Mouse (Mus musculus) brain, adult 2 months (tissue): ENCODE results near the gene Ndc1.
A peak's percentile ranks its signal among the peaks of the same experiment; 100 is the strongest.
"Not testable (repeated sequence)": the region's sequence is repeated elsewhere in the genome, so short reads cannot be mapped to it uniquely, and the experiment has no call there.

Experiments used
- DNase-seq: peaks from one replicate; pipeline ENCODE4 v3.0.0; 2011; ENCODE audit warnings: low read depth, low spot score

Ndc1 gene

GRCm38 (mm10) chr4:107364190-107364639 is 3.4 kb upstream of the Ndc1 start:
- no peak for DNase-seq

GRCm38 (mm10) chr4:107366408-107366807 is 1.2 kb upstream of the Ndc1 start:
- DNase-seq = not testable (repeated sequence)

- no peak for DNase-seq
Measured at GRCm38 (mm10) chr4:107372304-107372703, 4.7 kb downstream of the Ndc1 start.

GRCm38 (mm10) chr4:107374677-107375076 is 7.1 kb downstream of the Ndc1 start:
- peak; percentile 5 for DNase-seq

GRCm38 (mm10) chr4:107378954-107379353 is 11.4 kb downstream of the Ndc1 start:
- no peak for DNase-seq

GRCm38 (mm10) chr4:107380871-107381270 is 13.3 kb downstream of the Ndc1 start:
- no peak for DNase-seq

GRCm38 (mm10) chr4:107387038-107387437 is 19.5 kb downstream of the Ndc1 start:
- DNase-seq = peak; percentile 54

GRCm38 (mm10) chr4:107387465-107387864 is 19.9 kb downstream of the Ndc1 start:
- DNase-seq = no peak

GRCm38 (mm10) chr4:107388291-107388690 is 20.7 kb downstream of the Ndc1 start:
- no peak for DNase-seq

GRCm38 (mm10) chr4:107389345-107389744 is 21.8 kb downstream of the Ndc1 start:
- peak; percentile 54 for DNase-seq

- DNase-seq = no peak
Measured at GRCm38 (mm10) chr4:107393771-107394170, 26.2 kb downstream of the Ndc1 start.

- no peak for DNase-seq
Measured at GRCm38 (mm10) chr4:107420202-107420601, 52.6 kb downstream of the Ndc1 start.

GRCm38 (mm10) chr4:107421711-107422110 is 54.1 kb downstream of the Ndc1 start:
- DNase-seq = peak; percentile 8

GRCm38 (mm10) chr4:107422176-107422575 is 54.6 kb downstream of the Ndc1 start:
- peak; percentile 64 for DNase-seq

GRCm38 (mm10) chr4:107425616-107426015 is 58.0 kb downstream of the Ndc1 start:
- no peak for DNase-seq

GRCm38 (mm10) chr4:107426631-107427030 is 59.0 kb downstream of the Ndc1 start:
- DNase-seq = peak; percentile 64

GRCm38 (mm10) chr4:107432717-107433116 is 65.1 kb downstream of the Ndc1 start:
- peak; percentile 77 for DNase-seq

- no peak for DNase-seq
Measured at GRCm38 (mm10) chr4:107433998-107434355, 66.4 kb downstream of the Ndc1 start.

- peak; percentile 52 for DNase-seq
Measured at GRCm38 (mm10) chr4:107434356-107435237, 67.0 kb downstream of the Ndc1 start, which contains the start of gene Glis1. TSS of gene Glis1 (plus strand) at chr4:107434591.

- DNase-seq = no peak
Measured at GRCm38 (mm10) chr4:107435238-107435946, 67.8 kb downstream of the Ndc1 start.

GRCm38 (mm10) chr4:107436476-107436875 is 68.9 kb downstream of the Ndc1 start:
- no peak for DNase-seq

- DNase-seq = no peak
Measured at GRCm38 (mm10) chr4:107438741-107439140, 71.2 kb downstream of the Ndc1 start.

GRCm38 (mm10) chr4:107440306-107440705 is 72.7 kb downstream of the Ndc1 start:
- DNase-seq = no peak
